Mouse (Mus musculus) ES-CJ7 (cell line): Measurements from ENCODE around the gene Arl15.

Experiments used
- DNase-seq: peaks from one replicate; pipeline ENCODE4 v3.0.0; 2011; ENCODE audit warnings: low read depth, low spot score

Gene Arl15

GRCm38 (mm10) chr13:114055686-114056085, 261.4 kb downstream of the Arl15 start:
- DNase-seq, result no peak

DNA sequence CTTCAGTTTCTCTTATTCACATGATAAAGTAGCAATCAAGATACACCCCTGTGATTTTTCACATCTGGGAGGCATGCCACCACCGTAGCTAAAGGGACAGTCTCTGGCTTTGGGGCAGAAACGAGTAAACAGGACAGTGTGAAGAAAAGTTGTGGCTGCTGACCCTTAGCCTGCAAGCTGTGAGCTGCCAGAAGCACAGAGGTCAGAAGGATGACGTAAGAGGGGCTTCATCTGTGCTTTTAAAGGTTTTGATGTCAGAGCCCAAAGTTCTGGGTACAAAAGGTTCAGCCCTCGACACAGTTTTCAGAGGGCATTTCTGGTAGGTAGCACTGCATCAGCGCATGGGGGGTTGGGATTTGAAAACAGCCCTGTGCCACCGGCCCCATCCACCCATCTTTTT, 266.0 kb downstream of the Arl15 start:
- no peak for DNase-seq

GRCm38 (mm10) chr13:114061234-114061633, 266.9 kb downstream of the Arl15 start:
- DNase-seq, result no peak

GRCm38 (mm10) chr13:114064069-114064468, 269.8 kb downstream of the Arl15 start:
- DNase-seq, result no peak

- DNase-seq, result no peak
These were observed 270.7 kb downstream of the Arl15 start for GRCm38 (mm10) chr13:114065012-114065411.

- DNase-seq, result no peak
These were observed 274.1 kb downstream of the Arl15 start for GRCm38 (mm10) chr13:114068421-114068820.

GRCm38 (mm10) chr13:114071439-114071838, 277.1 kb downstream of the Arl15 start:
- no peak for DNase-seq

GRCm38 (mm10) chr13:114074471-114074870, 280.2 kb downstream of the Arl15 start:
- no peak for DNase-seq

DNA sequence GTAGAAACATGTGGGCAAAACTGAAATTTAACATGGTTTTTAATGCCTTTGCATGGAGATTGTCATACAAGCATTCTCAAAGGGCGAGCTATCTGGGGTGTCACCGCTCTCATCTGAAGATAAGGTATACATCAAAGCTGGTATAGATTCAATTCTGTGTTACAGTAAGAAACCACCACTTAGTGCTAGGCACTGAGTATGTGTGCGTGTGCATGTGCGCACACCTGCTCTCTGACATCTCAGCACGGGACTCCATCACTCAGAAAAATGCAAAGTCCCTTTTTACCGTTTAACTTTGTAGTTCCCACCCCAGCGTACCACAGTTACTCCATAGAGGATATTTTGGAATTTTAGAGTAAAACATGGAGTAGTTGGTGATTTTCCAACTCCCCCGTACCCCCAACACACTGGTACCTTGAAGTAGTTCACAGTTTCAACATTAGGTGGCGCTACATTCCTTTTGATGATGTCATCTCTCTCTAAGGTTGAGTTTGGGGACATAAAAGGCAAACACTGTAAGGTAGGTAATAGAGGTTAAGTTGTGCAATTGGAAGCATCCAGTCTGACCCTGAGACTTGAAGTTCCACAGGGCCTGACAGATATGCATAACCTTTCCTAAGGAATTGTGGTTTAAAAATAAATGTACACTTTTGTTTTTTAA, 281.5 kb downstream of the Arl15 start:
- DNase-seq, result peak; percentile 51

GRCm38 (mm10) chr13:114077181-114077580, 282.9 kb downstream of the Arl15 start:
- no peak for DNase-seq

DNA sequence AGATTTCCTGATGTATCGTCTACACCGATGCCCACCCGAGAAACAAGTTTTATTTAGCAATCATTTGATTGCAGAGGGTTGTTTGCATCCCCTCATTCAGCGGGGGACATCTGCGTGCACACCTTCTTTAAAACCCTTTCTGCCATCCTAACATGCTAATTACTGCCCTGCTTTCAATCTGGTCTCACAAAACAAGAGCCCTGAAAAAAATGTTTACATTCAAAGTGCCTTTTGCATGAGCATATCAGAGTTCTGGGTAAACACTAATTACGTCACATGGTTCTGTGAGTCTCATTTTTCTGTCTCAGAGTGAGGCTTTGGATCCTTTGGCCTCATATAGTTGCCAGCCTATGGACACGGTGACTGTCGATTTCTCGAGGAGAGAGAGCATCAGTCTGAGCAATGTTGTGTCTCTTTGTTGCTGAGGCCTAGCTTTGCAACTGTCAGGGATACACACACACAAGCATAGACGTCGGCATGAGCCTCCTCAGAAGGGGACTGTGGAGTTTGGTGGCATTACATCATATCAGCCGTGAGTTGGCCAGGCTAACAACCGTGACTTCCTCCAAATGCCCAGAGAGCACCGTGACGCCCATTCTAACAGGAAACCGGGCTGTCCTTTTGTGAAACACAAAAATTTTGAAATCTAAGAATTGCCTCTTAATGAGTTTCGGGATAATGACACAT, 283.4 kb downstream of the Arl15 start:
- DNase-seq, result no peak

- no peak for DNase-seq
These were observed 284.5 kb downstream of the Arl15 start for GRCm38 (mm10) chr13:114078851-114079250.

DNA sequence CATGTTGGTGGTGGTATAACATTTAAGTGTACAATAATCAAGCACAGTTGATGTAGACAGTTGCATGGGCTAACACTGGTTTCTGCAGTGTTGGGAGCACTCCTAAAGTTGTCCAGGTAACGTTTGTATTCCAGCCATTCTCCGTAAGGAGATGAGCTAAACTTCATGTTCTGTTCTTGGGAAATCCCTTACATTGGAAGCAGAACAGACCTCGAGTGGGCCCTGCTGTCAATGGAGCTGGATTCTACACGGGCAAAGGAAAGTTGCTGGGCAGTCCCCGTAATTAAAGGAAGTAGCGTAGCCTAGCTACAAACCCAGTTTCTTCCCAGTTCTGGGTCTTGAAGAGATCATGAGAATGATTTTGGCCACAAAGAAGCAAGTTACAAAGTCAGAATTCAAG, 285.4 kb downstream of the Arl15 start:
- no peak for DNase-seq

DNA sequence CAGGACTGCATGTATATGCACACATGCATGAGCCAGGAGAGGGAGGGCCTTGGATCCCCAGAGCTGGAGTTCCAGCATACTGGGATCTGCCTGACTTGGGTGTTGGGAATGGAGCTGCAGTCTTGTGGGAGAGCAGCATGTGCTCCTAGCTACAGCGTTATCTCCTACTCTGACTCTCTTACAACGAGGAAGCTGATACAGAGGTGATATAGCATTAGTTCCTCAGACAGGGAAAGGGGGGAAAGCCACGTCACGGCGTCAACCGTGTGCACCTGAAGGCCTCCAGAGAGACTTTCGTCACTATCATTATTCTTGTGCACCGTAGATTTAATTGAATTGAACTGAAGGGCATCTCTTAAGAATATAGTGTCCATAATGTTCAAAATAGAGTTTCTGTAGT, 286.2 kb downstream of the Arl15 start:
- DNase-seq, result no peak

- no peak for DNase-seq
These were observed 289.3 kb downstream of the Arl15 start for GRCm38 (mm10) chr13:114083570-114084138.

GRCm38 (mm10) chr13:114085442-114085841, 291.1 kb downstream of the Arl15 start:
- no peak for DNase-seq

GRCm38 (mm10) chr13:114086325-114086724, 292.0 kb downstream of the Arl15 start:
- DNase-seq, result no peak

GRCm38 (mm10) chr13:114086801-114087200, 292.5 kb downstream of the Arl15 start:
- DNase-seq, result no peak

- DNase-seq, result no peak
These were observed 293.6 kb downstream of the Arl15 start for GRCm38 (mm10) chr13:114087696-114088465.

GRCm38 (mm10) chr13:114090786-114091185, 296.5 kb downstream of the Arl15 start:
- DNase-seq, result no peak

- no peak for DNase-seq
These were observed 296.9 kb downstream of the Arl15 start for GRCm38 (mm10) chr13:114091231-114091630.

DNA sequence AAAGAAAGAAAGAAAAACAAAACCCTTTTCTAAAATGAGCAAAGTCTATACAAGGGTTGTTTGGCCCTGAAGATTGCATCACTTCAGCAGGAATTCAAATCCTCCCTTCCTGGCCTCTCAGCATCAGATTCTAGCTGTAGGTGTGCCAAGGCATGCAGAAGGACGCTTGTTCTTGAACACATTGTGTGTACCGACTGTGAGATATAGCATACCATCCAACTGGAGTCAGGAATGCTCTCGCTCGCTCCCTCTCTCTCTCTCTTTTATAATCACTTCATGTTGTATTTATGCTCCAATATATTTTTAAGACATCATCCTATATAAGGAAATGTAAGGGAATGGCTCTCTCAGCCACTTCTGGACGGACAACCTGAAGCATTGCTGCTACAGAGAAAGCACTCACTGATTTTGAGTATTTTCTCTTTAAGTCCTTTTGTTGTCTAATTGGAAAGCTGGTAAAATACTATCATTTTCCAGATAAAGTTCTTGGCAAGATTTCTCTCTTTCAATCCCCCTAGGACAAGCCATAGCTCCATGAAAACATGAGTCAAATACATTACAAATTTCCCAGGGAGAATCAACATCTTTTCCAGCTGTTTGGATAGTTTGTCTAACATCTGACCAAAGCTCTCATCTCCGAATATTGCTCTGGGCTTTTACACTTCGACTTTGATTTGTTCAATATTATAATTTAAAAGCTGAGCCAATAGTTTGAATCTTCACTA, 300.0 kb downstream of the Arl15 start:
- DNase-seq, result no peak
